Mouse (Mus musculus) forebrain, embryonic 10.5 days (tissue): Measurements from ENCODE around the gene Rxra. TPM values are rescaled to one million over a fixed set of nuclear protein-coding genes. Genes with fewer than 3 reads are reported as not detected.
A peak's percentile ranks its signal among the peaks of the same experiment; 100 is the strongest.

Experiments used
- DNase-seq: peaks from one replicate; pipeline ENCODE4 v3.0.0-alpha.2; 2017; ENCODE audit warnings: low spot score; ENCODE audit errors: extremely low spot score
- H3K27ac ChIP-seq: fragments of 300-500 bp; sonication (generic); 2 replicates; pipeline ENCODE4 v1.5.1; 2016; ENCODE audit warnings: mild to moderate bottlenecking
- H3K27me3 ChIP-seq: fragments of 300-500 bp; sonication (generic); 2 replicates; pipeline ENCODE4 v1.6.1; 2016; ENCODE audit warnings: mild to moderate bottlenecking; ENCODE audit not compliant: poor library complexity, severe bottlenecking
- H3K36me3 ChIP-seq: fragments of 300-500 bp; sonication (generic); replicated peaks from 2 replicates; pipeline ENCODE4 v1.6.1; 2016; ENCODE audit warnings: mild to moderate bottlenecking, moderate library complexity
- H3K4me1 ChIP-seq: fragments of 300-500 bp; sonication (generic); 2 replicates; pipeline ENCODE4 v1.6.1; 2016
- H3K4me3 ChIP-seq: fragments of 300-500 bp; sonication (generic); 2 replicates; pipeline ENCODE4 v1.5.1; 2016; ENCODE audit warnings: mild to moderate bottlenecking, moderate library complexity
- H3K9me3 ChIP-seq: fragments of 300-500 bp; sonication (generic); 2 replicates; pipeline ENCODE4 v1.6.1; 2016; ENCODE audit warnings: mild to moderate bottlenecking, moderate library complexity
- WGBS: fragments of 180-500 bp; shearing (Covaris S2); methylation state at CpG from one replicate; pipeline ENCODE4 v1.1.7; 2016; 5-methylcytosine and 5-hydroxymethylcytosine counted together
- polyA plus RNA-seq: library from polyadenylated mRNA; unstranded; fragments of >200 nt; fragmentation: Nextera tagmentation; extraction: Ambion mirVana; gene quantifications from 2 replicates; pipeline ENCODE4 v1.2.1, GENCODE M21; 2016

The Rxra gene
- polyA plus RNA-seq, 1 experiment from 2014 or later, result 7.8 TPM

DNA sequence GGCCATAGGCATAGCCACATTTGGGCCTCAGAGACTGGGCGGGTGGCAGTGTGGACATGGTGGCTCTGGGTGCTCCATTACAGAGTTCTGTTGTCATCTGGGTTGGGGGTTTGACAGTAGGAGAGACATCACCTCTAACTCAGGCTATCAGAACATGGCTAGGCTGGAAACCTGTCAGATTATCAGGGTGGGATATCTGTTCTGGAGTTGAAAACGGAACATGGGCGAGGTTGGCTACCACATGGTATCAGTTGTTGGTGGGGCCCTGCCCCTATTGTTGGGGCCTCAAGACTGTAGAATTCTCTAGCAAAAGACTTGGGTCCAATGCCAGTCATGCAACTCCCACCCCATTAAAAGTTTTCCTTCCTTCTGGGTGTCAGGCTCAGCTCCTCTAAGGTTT lies 37.1 kb downstream of the Rxra start:
- WGBS, result 99% methylated on average over 3 of the region's 3 CpGs
- Histone ChIP-seq H3K4me1 (peaks cover 64% of the 10 kb centered on the region), H3K9me3 (no peaks in the 10 kb centered on the region), H3K36me3 (no peaks in the 10 kb centered on the region), H3K4me3 (no peak overlapping the region), H3K27ac (no peak overlapping the region), H3K27me3 (peaks cover 41% of the 10 kb centered on the region)
- no peak for DNase-seq

- Histone ChIP-seq H3K27ac (no peak overlapping the region), H3K4me1 (peaks cover 72% of the 10 kb centered on the region), H3K27me3 (peaks cover 49% of the 10 kb centered on the region), H3K36me3 (no peaks in the 10 kb centered on the region), H3K9me3 (no peaks in the 10 kb centered on the region), H3K4me3 (no peak overlapping the region)
- WGBS, result 89% methylated on average over 5 of the region's 5 CpGs
- no peak for DNase-seq
These were observed 37.9 kb downstream of the Rxra start for GRCm38 (mm10) chr2:27714131-27714530.

DNA sequence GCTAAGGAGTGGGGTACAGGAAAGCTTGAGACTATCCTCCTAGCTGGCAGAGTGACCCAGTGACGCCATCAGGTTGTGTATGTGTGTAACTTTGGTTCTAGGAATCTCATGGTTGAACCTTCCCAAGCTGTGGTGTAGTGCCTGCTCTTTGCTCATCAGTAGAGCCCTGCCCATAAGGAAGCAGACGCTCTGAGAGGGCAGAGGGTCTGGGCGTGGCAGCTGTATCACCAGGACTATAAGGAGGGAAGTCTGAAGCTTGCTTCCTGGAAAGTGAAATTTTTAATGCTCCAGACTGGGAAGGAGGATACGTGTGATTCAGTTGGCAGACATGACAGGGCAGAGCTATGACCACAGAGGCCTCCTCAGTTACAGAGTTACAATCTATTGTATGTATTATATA lies 39.0 kb downstream of the Rxra start:
- WGBS, result 87% methylated on average over 4 of the region's 4 CpGs
- Histone ChIP-seq H3K4me1 (peaks cover 79% of the 10 kb centered on the region), H3K27ac (no peak overlapping the region)

DNA sequence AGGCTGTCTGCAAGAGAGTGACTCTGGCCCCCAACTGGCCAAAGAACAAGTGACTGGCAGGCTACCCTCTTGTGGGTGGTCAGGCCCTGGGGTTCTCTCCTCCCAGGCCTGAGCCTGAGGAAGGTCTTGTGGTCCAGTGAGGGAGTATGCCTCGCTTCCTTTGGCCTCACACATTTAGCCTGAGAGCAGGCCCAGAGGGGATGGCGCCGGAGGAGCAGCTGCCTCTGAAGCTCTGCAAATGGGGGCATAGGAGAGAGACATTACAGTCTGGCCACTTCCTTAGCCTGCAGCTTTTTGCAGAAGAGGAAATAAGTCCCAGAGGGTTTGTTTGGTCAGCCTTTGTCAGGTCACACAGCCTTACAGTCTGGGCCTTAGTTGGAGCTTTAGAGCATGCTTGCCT lies 40.1 kb downstream of the Rxra start:
- Histone ChIP-seq H3K27me3 (peaks cover 70% of the 10 kb centered on the region), H3K9me3 (no peaks in the 10 kb centered on the region), H3K36me3 (no peaks in the 10 kb centered on the region), H3K4me1 (peaks cover 74% of the 10 kb centered on the region), H3K4me3 (no peak overlapping the region), H3K27ac (no peak overlapping the region; the same call in 1 of the 2 replicates)
- WGBS, result 80% methylated on average over 3 of the region's 3 CpGs
- DNase-seq, result no peak

More for the DNA sequence above, 39.0 kb downstream of the Rxra start:
- DNase-seq, result no peak
- Histone ChIP-seq H3K27me3 (peaks cover 59% of the 10 kb centered on the region), H3K4me3 (no peak overlapping the region), H3K36me3 (no peaks in the 10 kb centered on the region), H3K9me3 (no peaks in the 10 kb centered on the region)

DNA sequence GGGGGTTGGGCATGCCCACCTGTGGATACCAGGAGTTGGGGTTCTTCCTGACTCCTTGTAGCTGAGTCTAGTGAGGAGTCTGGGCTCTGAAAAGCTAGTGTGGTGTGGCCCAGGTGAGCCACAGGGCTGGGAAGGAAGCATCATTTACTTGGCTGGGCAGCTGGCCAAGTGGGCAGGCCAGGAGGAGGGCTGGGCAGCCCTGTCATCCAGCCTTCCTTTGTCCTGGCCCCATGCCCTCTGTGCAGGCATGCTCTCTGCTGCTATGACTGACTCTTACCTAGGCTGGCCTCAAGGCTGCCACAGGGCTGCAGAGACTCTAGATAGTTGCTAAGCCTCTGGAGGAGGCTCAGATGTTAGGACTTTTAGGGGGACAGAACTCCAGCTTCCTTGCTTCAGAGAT lies 42.0 kb downstream of the Rxra start:
- Histone ChIP-seq H3K27ac (no peak overlapping the region), H3K27me3 (peaks cover 88% of the 10 kb centered on the region), H3K36me3 (no peaks in the 10 kb centered on the region), H3K4me3 (no peak overlapping the region), H3K9me3 (no peaks in the 10 kb centered on the region), H3K4me1 (peaks cover 75% of the 10 kb centered on the region)
- DNase-seq, result no peak

DNA sequence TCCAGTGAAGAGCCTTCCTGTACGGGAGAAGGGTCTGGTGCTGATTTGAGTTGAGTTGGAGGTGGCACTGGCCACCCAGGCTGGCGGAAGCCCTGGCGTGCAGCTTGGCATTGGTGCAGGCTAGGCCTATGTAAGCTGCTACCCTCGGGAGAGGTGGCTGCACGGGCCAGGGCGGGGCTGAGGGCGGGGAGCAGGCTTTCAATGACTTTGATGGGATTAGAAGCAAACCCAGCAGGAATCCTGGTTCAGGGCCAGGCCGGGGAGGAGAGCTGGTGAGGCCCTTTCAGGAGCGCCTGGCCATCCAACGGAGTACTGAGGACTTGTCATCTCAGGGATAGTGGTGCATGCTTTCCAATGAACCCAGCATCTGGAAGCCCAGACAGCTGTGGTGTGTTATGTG lies 43.4 kb downstream of the Rxra start:
- Histone ChIP-seq H3K27me3 (peaks cover 96% of the 10 kb centered on the region), H3K36me3 (no peaks in the 10 kb centered on the region), H3K27ac (no peak overlapping the region), H3K9me3 (no peaks in the 10 kb centered on the region), H3K4me1 (peaks cover 65% of the 10 kb centered on the region), H3K4me3 (no peak overlapping the region)
- 15% methylated on average over 10 of the region's 10 CpGs for WGBS
- DNase-seq, result peak; percentile 55

GRCm38 (mm10) chr2:27721611-27722010 lies 45.4 kb downstream of the Rxra start:
- peaks cover 45% of the 10 kb centered on the region for H3K4me1 ChIP-seq
- H3K4me3 ChIP-seq, result no peak overlapping the region
- no peak for DNase-seq
- H3K27me3 ChIP-seq, result peaks cover 79% of the 10 kb centered on the region
- H3K27ac ChIP-seq, result no peak overlapping the region
- 93% methylated on average over 4 of the region's 4 CpGs for WGBS
- no peaks in the 10 kb centered on the region for H3K9me3 ChIP-seq
- H3K36me3 ChIP-seq, result no peaks in the 10 kb centered on the region

- DNase-seq, result no peak
- Histone ChIP-seq H3K36me3 (no peaks in the 10 kb centered on the region), H3K27me3 (peaks cover 63% of the 10 kb centered on the region), H3K9me3 (no peaks in the 10 kb centered on the region), H3K4me1 (peaks cover 16% of the 10 kb centered on the region), H3K27ac (0 out of 2 replicates have a peak overlapping the region, but pooled peaks have one; percentile 8), H3K4me3 (no peak overlapping the region)
- 89% methylated on average over 9 of the region's 9 CpGs for WGBS
These were observed 48.6 kb downstream of the Rxra start for GRCm38 (mm10) chr2:27724729-27725316.

DNA sequence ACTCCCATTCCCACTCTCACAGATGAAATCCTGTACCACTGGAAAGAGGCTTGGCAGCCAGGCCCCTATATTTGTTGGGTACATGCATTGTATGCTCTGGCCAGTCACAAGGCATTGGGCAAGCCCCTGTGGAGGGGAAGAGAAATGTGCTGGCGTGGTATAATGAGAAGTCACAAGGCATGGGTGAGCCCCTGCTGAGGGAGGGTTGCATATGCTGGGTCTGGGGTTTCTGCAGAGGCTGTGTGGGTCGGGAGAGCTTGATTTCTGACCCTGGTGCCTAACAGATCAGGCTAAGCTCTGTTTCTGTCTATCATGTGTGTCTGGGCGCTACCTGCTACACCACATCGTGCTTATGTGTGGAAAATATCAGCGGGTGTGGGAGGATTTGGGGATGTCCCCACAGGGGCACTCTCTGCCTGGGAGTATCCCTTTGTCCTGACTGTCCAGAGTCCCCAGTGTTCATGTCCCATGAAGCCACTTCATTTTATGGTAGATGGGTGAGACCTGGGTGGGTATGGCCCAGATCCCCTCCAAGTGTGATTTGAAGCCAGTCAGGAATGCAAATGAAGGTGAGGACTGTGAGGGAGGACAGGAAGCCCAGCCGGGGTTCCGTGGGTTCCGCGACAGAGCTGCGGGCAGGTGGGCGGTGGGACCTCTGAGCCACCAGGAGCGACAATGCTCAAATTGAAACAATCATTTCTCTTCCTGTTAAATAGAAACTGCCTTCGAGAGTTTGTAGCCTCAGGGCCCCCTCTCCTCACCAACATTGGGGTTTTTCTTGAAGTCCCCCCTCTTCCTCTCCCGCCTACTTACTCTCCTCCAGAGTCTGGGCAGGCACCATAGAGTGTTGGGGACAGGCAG lies 52.0 kb downstream of the Rxra start:
- 76% methylated on average over 14 of the region's 14 CpGs for WGBS
- no peaks in the 10 kb centered on the region for H3K9me3 ChIP-seq
- H3K4me1 ChIP-seq, result peaks cover 24% of the 10 kb centered on the region
- DNase-seq, result no peak
- no peaks in the 10 kb centered on the region for H3K36me3 ChIP-seq
- no peak overlapping the region for H3K4me3 ChIP-seq
- H3K27me3 ChIP-seq, result peaks cover 29% of the 10 kb centered on the region; the same call in 1 of the 2 replicates
- H3K27ac ChIP-seq, result no peak overlapping the region

DNA sequence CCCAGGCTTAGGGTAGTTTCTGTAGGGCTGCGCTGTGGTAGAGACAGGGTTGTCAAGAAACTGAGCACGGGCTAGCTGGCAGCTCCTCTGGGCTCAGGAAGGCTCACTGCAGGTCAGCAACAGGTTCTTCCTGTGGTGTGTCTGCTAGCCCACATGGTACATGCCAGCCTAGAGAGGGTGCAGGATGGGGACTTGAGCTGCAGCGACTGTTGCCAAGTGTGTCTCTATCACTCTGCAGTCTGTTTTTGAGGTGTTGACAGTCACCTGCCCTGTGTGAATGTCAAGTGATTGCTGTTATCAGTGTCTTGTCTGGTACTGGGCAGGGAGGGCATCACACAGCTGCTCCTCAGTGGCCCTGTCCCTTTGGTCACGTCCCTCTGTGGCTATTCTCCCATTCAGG lies 52.8 kb downstream of the Rxra start:
- Histone ChIP-seq H3K27ac (no peak overlapping the region), H3K9me3 (no peaks in the 10 kb centered on the region), H3K4me1 (peaks cover 31% of the 10 kb centered on the region), H3K36me3 (no peaks in the 10 kb centered on the region), H3K4me3 (no peak overlapping the region), H3K27me3 (peaks cover 21% of the 10 kb centered on the region; the same call in 1 of the 2 replicates)
- 81% methylated on average over 4 of the region's 4 CpGs for WGBS
- no peak for DNase-seq

GRCm38 (mm10) chr2:27730002-27730905 lies 54.0 kb downstream of the Rxra start:
- peaks cover 15% of the 10 kb centered on the region; the same call in 1 of the 2 replicates for H3K27me3 ChIP-seq
- no peak overlapping the region for H3K27ac ChIP-seq
- no peaks in the 10 kb centered on the region for H3K9me3 ChIP-seq
- H3K4me3 ChIP-seq, result no peak overlapping the region
- no peaks in the 10 kb centered on the region for H3K36me3 ChIP-seq
- peaks cover 43% of the 10 kb centered on the region for H3K4me1 ChIP-seq
- WGBS, result 71% methylated on average over 13 of the region's 13 CpGs
- DNase-seq, result no peak

DNA sequence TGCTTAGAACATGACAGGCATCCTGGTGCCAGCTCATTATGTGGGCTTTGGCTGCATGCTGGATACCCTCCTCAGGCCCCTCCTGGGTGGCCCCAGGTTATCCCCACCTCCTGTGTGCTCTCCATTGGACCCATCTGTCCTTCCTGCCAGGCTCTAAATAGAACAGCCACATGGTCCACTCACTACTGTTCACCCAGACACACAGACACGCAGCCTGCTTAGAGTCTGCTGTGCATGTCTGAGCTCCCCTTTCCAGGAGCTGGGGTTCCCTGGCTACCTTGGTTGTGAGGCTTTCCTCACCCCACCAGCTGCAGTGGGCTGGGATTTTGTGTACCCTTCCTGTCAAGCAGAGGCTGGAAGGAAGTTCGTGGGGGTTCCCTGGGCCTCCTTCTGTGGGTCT lies 56.8 kb downstream of the Rxra start:
- DNase-seq, result no peak
- Histone ChIP-seq H3K36me3 (peaks cover 11% of the 10 kb centered on the region), H3K4me3 (no peak overlapping the region), H3K27me3 (peaks cover 8% of the 10 kb centered on the region; the same call in 1 of the 2 replicates), H3K4me1 (peaks cover 46% of the 10 kb centered on the region), H3K9me3 (no peaks in the 10 kb centered on the region), H3K27ac (peak overlapping the region; percentile 60; the same call in 1 of the 2 replicates)
- WGBS, result 68% methylated on average over 2 of the region's 2 CpGs
